ENCODE assay signal across 9 mouse cellular contexts in the genomic region with DNA sequence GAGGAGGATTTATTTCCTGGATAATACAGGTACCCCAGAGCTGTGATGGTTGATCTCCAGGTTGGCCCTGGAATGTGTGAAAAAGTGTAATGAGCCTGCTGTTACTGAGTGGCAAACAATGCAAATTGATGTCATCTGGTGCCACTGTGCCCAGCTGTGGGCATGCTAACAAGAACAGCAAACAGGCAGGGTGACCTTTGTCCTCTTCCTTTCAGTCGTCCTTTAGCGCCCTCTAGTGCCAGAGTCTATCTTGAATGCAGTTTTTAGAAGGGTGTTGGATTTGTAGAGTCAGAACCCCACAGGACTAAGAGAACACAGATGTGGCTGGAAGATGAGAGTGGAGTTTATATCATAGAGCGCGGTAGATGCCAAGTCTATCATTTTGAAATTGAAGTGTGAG.
A peak's percentile ranks its signal among the peaks of the same experiment; 100 is the strongest.
DNase-seq lines count a peak whose midpoint lies in the region; ATAC-seq and TF ChIP-seq lines count a peak whose summit lies in the region.
"Had no signal": no experiment of that assay in that cellular context is flagged by ENCODE, and none has a peak within 500 bp of the region (broad histone marks: within the 10 kb centered on the region; RNA-seq: fewer than 3 reads in every experiment).

No protein-coding gene starts in this region.

- no peak overlapping the region for H3K4me2 ChIP-seq in heart, postnatal 0 days (ENCODE audit: low read depth, low read length)
- H3K4me2 ChIP-seq in midbrain, embryonic 14.5 days (ENCODE audit: low read length) = no peak overlapping the region
- H3K4me2 ChIP-seq: liver, embryonic 15.5 days had no signal

- H3K27me3 ChIP-seq in heart, postnatal 0 days (ENCODE audit: control insufficient read depth, insufficient read depth, low read length) = no peaks in the 10 kb centered on the region
- H3K27me3 ChIP-seq in midbrain, embryonic 14.5 days (ENCODE audit: control insufficient read depth, insufficient read depth, low read length) = no peaks in the 10 kb centered on the region
- H3K27me3 ChIP-seq: liver, embryonic 15.5 days had no signal

- H3K27ac ChIP-seq in heart, postnatal 0 days (ENCODE audit: low read depth) = no peak overlapping the region
- H3K27ac ChIP-seq in midbrain, embryonic 14.5 days (replicated peaks; ENCODE audit: low read depth, low read length) = no peak overlapping the region
- H3K27ac ChIP-seq: liver, embryonic 15.5 days had no signal

- no peak overlapping the region for H3K9ac ChIP-seq in heart, postnatal 0 days (replicated peaks; ENCODE audit: low read depth, low read length)
- no peak overlapping the region for H3K9ac ChIP-seq in midbrain, embryonic 14.5 days (replicated peaks; ENCODE audit: low read length)
- H3K9ac ChIP-seq: liver, embryonic 15.5 days had no signal

- no peak for ATAC-seq in heart, postnatal 0 days (ENCODE audit: insufficient read depth, low read depth)
- ATAC-seq in midbrain, embryonic 14.5 days (ENCODE audit: low FRiP score, low TSS enrichment) = no peak
- ATAC-seq in megakaryocyte, adult 5-6 weeks (ENCODE audit: poor library complexity, severe bottlenecking) = no peak

- H3K4me1 ChIP-seq in heart, postnatal 0 days (ENCODE audit: control insufficient read depth, insufficient read depth) = no peaks in the 10 kb centered on the region
- no peaks in the 10 kb centered on the region for H3K4me1 ChIP-seq in midbrain, embryonic 14.5 days (ENCODE audit: control insufficient read depth, insufficient read depth, low read length)
- H3K4me1 ChIP-seq: liver, embryonic 15.5 days had no signal

- peak; percentile 58 for TF ChIP-seq CTCF in heart, postnatal 0 days (IDR thresholded peaks at IDR 0.05; ENCODE audit: low read depth)

- DNase-seq in heart, postnatal 0 days (ENCODE audit: low spot score) = peak; percentile 28
- DNase-seq in heart, adult 11 months = no peak
- DNase-seq in A20 (ENCODE audit: low read depth, low spot score) = peak; percentile 39
- DNase-seq in adrenal gland, adult 18-20 months (ENCODE audit: low spot score in 2 of 2) = peak; percentile 38 to 46
- DNase-seq in frontal cortex, adult 2 months (ENCODE audit: extremely low spot score in 1 of 2, low spot score in 1 of 2) = peak; percentile 7 to 65
- DNase-seq in layer of hippocampus, adult 9-10 months (ENCODE audit: low spot score) = peak; percentile 13
- peak; percentile 42 for DNase-seq in midbrain, embryonic 14.5 days

- H3K9me3 ChIP-seq in heart, postnatal 0 days (replicated peaks; ENCODE audit: control insufficient read depth, low read length) = no peaks in the 10 kb centered on the region
- no peaks in the 10 kb centered on the region for H3K9me3 ChIP-seq in midbrain, embryonic 14.5 days (ENCODE audit: control insufficient read depth, low read length)
- H3K9me3 ChIP-seq: liver, embryonic 15.5 days had no signal

- no peak for TF ChIP-seq EP300 in heart, postnatal 0 days (IDR thresholded peaks at IDR 0.05; ENCODE audit: low read depth)

- H3K36me3 ChIP-seq in heart, postnatal 0 days (replicated peaks; ENCODE audit: control insufficient read depth, insufficient read depth, low read length) = no peaks in the 10 kb centered on the region
- no peaks in the 10 kb centered on the region for H3K36me3 ChIP-seq in midbrain, embryonic 14.5 days (ENCODE audit: control insufficient read depth, insufficient read depth, low read length)
- H3K36me3 ChIP-seq: liver, embryonic 15.5 days had no signal

- H3K4me3 ChIP-seq in heart, postnatal 0 days (ENCODE audit: low read depth, low read length) = no peak overlapping the region
- no peak overlapping the region for H3K4me3 ChIP-seq in midbrain, embryonic 14.5 days (replicated peaks; ENCODE audit: low read depth, low read length)
- H3K4me3 ChIP-seq: liver, embryonic 15.5 days had no signal

- WGBS in heart, postnatal 0 days = 26% methylated on average over 4 of the region's 4 CpGs
- WGBS in midbrain, embryonic 14.5 days = 32% methylated on average over 4 of the region's 4 CpGs
